ENCODE assay signal across 17 mouse cellular contexts in the genomic region with DNA sequence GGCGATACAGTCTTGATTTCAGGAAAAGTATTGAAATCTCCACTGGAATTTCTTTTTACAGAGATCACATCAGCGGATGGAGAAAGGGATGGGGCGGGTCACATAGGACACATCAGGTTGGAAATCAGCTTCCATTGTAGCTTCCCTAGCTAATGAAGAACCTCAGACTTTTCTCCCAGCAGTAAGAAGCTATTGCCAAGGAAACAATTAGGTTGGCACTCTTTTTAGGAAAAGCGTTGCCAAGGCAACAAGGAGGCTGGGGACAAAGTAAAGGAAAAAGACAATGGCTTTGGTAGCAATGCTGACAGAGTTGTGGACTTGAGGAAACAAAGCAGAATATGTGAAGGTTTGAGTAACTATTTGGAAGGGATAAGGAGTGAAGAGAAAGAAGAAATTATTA.
DNase-seq lines count a peak whose midpoint lies in the region; ATAC-seq lines count a peak whose summit lies in the region.
"Had no signal": no experiment of that assay in that cellular context is flagged by ENCODE, and none has a peak within 500 bp of the region (broad histone marks: within the 10 kb centered on the region; RNA-seq: fewer than 3 reads in every experiment).

No protein-coding gene starts in this region.

- no peak overlapping the region for H3K9ac ChIP-seq in forebrain, embryonic 11.5 days (ENCODE audit: low read length)
- no peak overlapping the region for H3K9ac ChIP-seq in forebrain, embryonic 14.5 days (ENCODE audit: low read length)
- H3K9ac ChIP-seq in midbrain, embryonic 14.5 days (replicated peaks; ENCODE audit: low read length): no peak overlapping the region
- no peak overlapping the region for H3K9ac ChIP-seq in kidney, embryonic 16.5 days (replicated peaks; ENCODE audit: low read length)
- H3K9ac ChIP-seq: limb, embryonic 12.5 days; liver, embryonic 14.5 days had no signal

- peak; percentile 34; the same call in 1 of the 2 replicates for ATAC-seq in forebrain, embryonic 11.5 days (replicated peaks; ENCODE audit: low FRiP score)
- peak; percentile 48 for ATAC-seq in forebrain, embryonic 14.5 days
- no peak for ATAC-seq in midbrain, embryonic 14.5 days (ENCODE audit: low FRiP score, low TSS enrichment)
- ATAC-seq in kidney, embryonic 16.5 days (ENCODE audit: low FRiP score, low TSS enrichment): no peak

- no peaks in the 10 kb centered on the region for H3K4me1 ChIP-seq in forebrain, embryonic 11.5 days (replicated peaks; ENCODE audit: control insufficient read depth, insufficient read depth, low read length)
- H3K4me1 ChIP-seq in forebrain, embryonic 10.5 days: peaks cover 9% of the 10 kb centered on the region
- H3K4me1 ChIP-seq in forebrain, embryonic 14.5 days (ENCODE audit: control insufficient read depth, insufficient read depth, low read length): no peaks in the 10 kb centered on the region
- H3K4me1 ChIP-seq in midbrain, embryonic 14.5 days (ENCODE audit: control insufficient read depth, insufficient read depth, low read length): no peaks in the 10 kb centered on the region
- no peaks in the 10 kb centered on the region for H3K4me1 ChIP-seq in heart, embryonic 10.5 days
- H3K4me1 ChIP-seq in kidney, embryonic 16.5 days (ENCODE audit: insufficient read depth, low read length): no peaks in the 10 kb centered on the region
- H3K4me1 ChIP-seq: limb, embryonic 12.5 days had no signal

- intact Hi-C loops in gastrocnemius, postnatal 14 days (cut with DNase I; ENCODE audit: low total_unique reads): no loop called here

- DNase-seq in forebrain, embryonic 11.5 days (ENCODE audit: low spot score): no peak
- DNase-seq in forebrain, embryonic 10.5 days (ENCODE audit: extremely low spot score, low spot score): no peak
- peak; percentile 45 for DNase-seq in R1 (ENCODE audit: low read depth, low spot score)
- peak; percentile 61 for DNase-seq in forebrain, embryonic 14.5 days (ENCODE audit: low spot score)
- peak; percentile 60 for DNase-seq in midbrain, embryonic 14.5 days
- DNase-seq in gastrocnemius, postnatal 14 days: no peak
- DNase-seq in heart, embryonic 10.5 days (ENCODE audit: low spot score): no peak
- DNase-seq: adrenal gland, postnatal 36 days; cerebellum, postnatal 25 days; gastrocnemius, postnatal 36 days; kidney, adult 8-10 months; lung, postnatal 10 days; right cerebral cortex, postnatal 4 days; thymus, adult 18-20 months had no signal

- no peaks in the 10 kb centered on the region for H3K9me3 ChIP-seq in forebrain, embryonic 11.5 days (ENCODE audit: control insufficient read depth, low read length)
- no peaks in the 10 kb centered on the region for H3K9me3 ChIP-seq in forebrain, embryonic 10.5 days
- H3K9me3 ChIP-seq in forebrain, embryonic 14.5 days (replicated peaks; ENCODE audit: control insufficient read depth, low read length): no peaks in the 10 kb centered on the region
- no peaks in the 10 kb centered on the region for H3K9me3 ChIP-seq in midbrain, embryonic 14.5 days (ENCODE audit: control insufficient read depth, low read length)
- H3K9me3 ChIP-seq in heart, embryonic 10.5 days: no peaks in the 10 kb centered on the region
- H3K9me3 ChIP-seq in kidney, embryonic 16.5 days (ENCODE audit: low read length): no peaks in the 10 kb centered on the region
- H3K9me3 ChIP-seq: limb, embryonic 12.5 days had no signal

- no peaks in the 10 kb centered on the region for H3K36me3 ChIP-seq in forebrain, embryonic 11.5 days (ENCODE audit: control insufficient read depth, insufficient read depth, low read length)
- no peaks in the 10 kb centered on the region for H3K36me3 ChIP-seq in forebrain, embryonic 10.5 days (replicated peaks)
- 0 out of 2 replicates have a peak, but pooled peaks cover 6% of the 10 kb centered on the region for H3K36me3 ChIP-seq in forebrain, embryonic 14.5 days (ENCODE audit: control insufficient read depth, insufficient read depth, low read length)
- H3K36me3 ChIP-seq in midbrain, embryonic 14.5 days (ENCODE audit: control insufficient read depth, insufficient read depth, low read length): no peaks in the 10 kb centered on the region
- no peaks in the 10 kb centered on the region for H3K36me3 ChIP-seq in heart, embryonic 10.5 days
- H3K36me3 ChIP-seq in kidney, embryonic 16.5 days (ENCODE audit: insufficient read depth, low read length): no peaks in the 10 kb centered on the region
- H3K36me3 ChIP-seq: limb, embryonic 12.5 days had no signal

- WGBS in forebrain, embryonic 11.5 days: 60% methylated on average over 4 of the region's 4 CpGs
- WGBS in forebrain, embryonic 10.5 days: 71% methylated on average over 4 of the region's 4 CpGs
- 44% methylated on average over 4 of the region's 4 CpGs for WGBS in forebrain, embryonic 14.5 days
- WGBS in midbrain, embryonic 14.5 days: 52% methylated on average over 4 of the region's 4 CpGs
- WGBS in heart, embryonic 10.5 days: 89% methylated on average over 4 of the region's 4 CpGs
- 89% methylated on average over 4 of the region's 4 CpGs for WGBS in kidney, embryonic 16.5 days

- H3K27me3 ChIP-seq in forebrain, embryonic 11.5 days (ENCODE audit: control insufficient read depth, insufficient read depth, low read length): no peaks in the 10 kb centered on the region
- no peaks in the 10 kb centered on the region for H3K27me3 ChIP-seq in forebrain, embryonic 10.5 days (ENCODE audit: poor library complexity, severe bottlenecking)
- H3K27me3 ChIP-seq in forebrain, embryonic 14.5 days (replicated peaks; ENCODE audit: control insufficient read depth, insufficient read depth, low read length): no peaks in the 10 kb centered on the region
- H3K27me3 ChIP-seq in midbrain, embryonic 14.5 days (ENCODE audit: control insufficient read depth, insufficient read depth, low read length): no peaks in the 10 kb centered on the region
- H3K27me3 ChIP-seq in heart, embryonic 10.5 days (ENCODE audit: insufficient read depth, poor library complexity, severe bottlenecking): no peaks in the 10 kb centered on the region
- H3K27me3 ChIP-seq in kidney, embryonic 16.5 days (ENCODE audit: insufficient read depth, low read length): no peaks in the 10 kb centered on the region
- H3K27me3 ChIP-seq: limb, embryonic 12.5 days had no signal

- H3K4me2 ChIP-seq in forebrain, embryonic 11.5 days (ENCODE audit: low read depth, low read length, severe bottlenecking): no peak overlapping the region
- no peak overlapping the region for H3K4me2 ChIP-seq in forebrain, embryonic 14.5 days (ENCODE audit: low read length)
- no peak overlapping the region for H3K4me2 ChIP-seq in midbrain, embryonic 14.5 days (ENCODE audit: low read length)
- no peak overlapping the region for H3K4me2 ChIP-seq in kidney, embryonic 16.5 days (replicated peaks; ENCODE audit: low read depth, low read length)
- H3K4me2 ChIP-seq: limb, embryonic 12.5 days had no signal

- no peak overlapping the region for H3K27ac ChIP-seq in forebrain, embryonic 11.5 days (ENCODE audit: low read depth, low read length)
- H3K27ac ChIP-seq in forebrain, embryonic 10.5 days: no peak overlapping the region
- no peak overlapping the region for H3K27ac ChIP-seq in forebrain, embryonic 14.5 days (ENCODE audit: low read depth, low read length)
- no peak overlapping the region for H3K27ac ChIP-seq in midbrain, embryonic 14.5 days (replicated peaks; ENCODE audit: low read depth, low read length)
- H3K27ac ChIP-seq in heart, embryonic 10.5 days: no peak overlapping the region
- no peak overlapping the region for H3K27ac ChIP-seq in kidney, embryonic 16.5 days (ENCODE audit: low read length)
- H3K27ac ChIP-seq: limb, embryonic 12.5 days; liver, embryonic 14.5 days had no signal

- no peak overlapping the region for H3K4me3 ChIP-seq in forebrain, embryonic 11.5 days (ENCODE audit: low read depth, low read length)
- no peak overlapping the region for H3K4me3 ChIP-seq in forebrain, embryonic 10.5 days
- no peak overlapping the region for H3K4me3 ChIP-seq in forebrain, embryonic 14.5 days (ENCODE audit: low read depth, low read length)
- no peak overlapping the region for H3K4me3 ChIP-seq in midbrain, embryonic 14.5 days (replicated peaks; ENCODE audit: low read depth, low read length)
- H3K4me3 ChIP-seq in heart, embryonic 10.5 days: no peak overlapping the region
- H3K4me3 ChIP-seq in kidney, embryonic 16.5 days (ENCODE audit: low read length): no peak overlapping the region
- H3K4me3 ChIP-seq: limb, embryonic 12.5 days had no signal

Comparison
In these comparisons a context has a peak if more than half of its experiments do, and no peak if none do; other contexts are left out.
1. DNase-seq: peak in R1 (single experiment), forebrain, embryonic 14.5 days (single experiment) and midbrain, embryonic 14.5 days (single experiment); none in forebrain, embryonic 11.5 days (single experiment), forebrain, embryonic 10.5 days (single experiment), gastrocnemius, postnatal 14 days (single experiment) and heart, embryonic 10.5 days (single experiment).
2. ATAC-seq: peak in forebrain, embryonic 11.5 days (single experiment) and forebrain, embryonic 14.5 days (single experiment); none in midbrain, embryonic 14.5 days (single experiment) and kidney, embryonic 16.5 days (single experiment).